Mouse (Mus musculus) erythroblast, embryonic 14.5 days (primary cell): ENCODE data around the gene Pard3b. TPM values are rescaled to one million over a fixed set of nuclear protein-coding genes. Genes with fewer than 3 reads are reported as not detected.

ENCODE experiments used
- H3K27me3 ChIP-seq: 2 replicates; pipeline ENCODE4 v1.6.1; 2012; ENCODE audit warnings: inconsistent platforms; ENCODE audit not compliant: control insufficient read depth
- H3K36me3 ChIP-seq: 2 replicates; pipeline ENCODE4 v1.6.1; 2012; ENCODE audit warnings: mild to moderate bottlenecking, inconsistent platforms; ENCODE audit not compliant: control insufficient read depth
- H3K4me1 ChIP-seq: 2 replicates; pipeline ENCODE4 v1.6.1; 2012; ENCODE audit warnings: inconsistent platforms; ENCODE audit not compliant: control insufficient read depth
- H3K4me3 ChIP-seq: replicated peaks from 2 replicates; pipeline ENCODE3; 2012; ENCODE audit warnings: moderate library complexity, mild to moderate bottlenecking, inconsistent platforms
- H3K9me3 ChIP-seq: 2 replicates; pipeline ENCODE4 v1.6.1; 2012; ENCODE audit warnings: low read length, inconsistent platforms, mixed read lengths; ENCODE audit not compliant: control insufficient read depth
- GATA1 ChIP-seq: IDR thresholded peaks from 2 replicates; pipeline ENCODE4 v1.6.1; 2012; ENCODE audit warnings: low read length, inconsistent platforms, mixed read lengths
- TAL1 ChIP-seq: IDR thresholded peaks from 3 replicates; pipeline ENCODE4 v1.6.1; 2012; ENCODE audit warnings: low read length, inconsistent platforms, mixed read lengths
- polyA plus RNA-seq: library from polyadenylated mRNA; stranded (reverse); fragments of >175 nt; gene quantifications from 2 replicates; pipeline ENCODE4 v1.2.3, GENCODE M21; 2012

Pard3b gene
- polyA plus RNA-seq, 1 experiment, result not detected

GRCm38 (mm10) chr1:62678611-62679344 is 1040.2 kb downstream of the Pard3b start:
- H3K4me1 ChIP-seq, result no peaks in the 10 kb centered on the region
- H3K9me3 ChIP-seq, result no peaks in the 10 kb centered on the region
- no peak overlapping the region for H3K4me3 ChIP-seq
- TF ChIP-seq GATA1 (no peak), TAL1 (no peak)
- H3K36me3 ChIP-seq, result no peaks in the 10 kb centered on the region
- H3K27me3 ChIP-seq, result no peaks in the 10 kb centered on the region

GRCm38 (mm10) chr1:62679466-62679865 is 1040.8 kb downstream of the Pard3b start:
- Histone ChIP-seq H3K4me1 (no peaks in the 10 kb centered on the region), H3K27me3 (no peaks in the 10 kb centered on the region), H3K36me3 (no peaks in the 10 kb centered on the region), H3K4me3 (no peak overlapping the region), H3K9me3 (no peaks in the 10 kb centered on the region)
- TF ChIP-seq TAL1, result no peak
- TF ChIP-seq GATA1, result no peak

DNA sequence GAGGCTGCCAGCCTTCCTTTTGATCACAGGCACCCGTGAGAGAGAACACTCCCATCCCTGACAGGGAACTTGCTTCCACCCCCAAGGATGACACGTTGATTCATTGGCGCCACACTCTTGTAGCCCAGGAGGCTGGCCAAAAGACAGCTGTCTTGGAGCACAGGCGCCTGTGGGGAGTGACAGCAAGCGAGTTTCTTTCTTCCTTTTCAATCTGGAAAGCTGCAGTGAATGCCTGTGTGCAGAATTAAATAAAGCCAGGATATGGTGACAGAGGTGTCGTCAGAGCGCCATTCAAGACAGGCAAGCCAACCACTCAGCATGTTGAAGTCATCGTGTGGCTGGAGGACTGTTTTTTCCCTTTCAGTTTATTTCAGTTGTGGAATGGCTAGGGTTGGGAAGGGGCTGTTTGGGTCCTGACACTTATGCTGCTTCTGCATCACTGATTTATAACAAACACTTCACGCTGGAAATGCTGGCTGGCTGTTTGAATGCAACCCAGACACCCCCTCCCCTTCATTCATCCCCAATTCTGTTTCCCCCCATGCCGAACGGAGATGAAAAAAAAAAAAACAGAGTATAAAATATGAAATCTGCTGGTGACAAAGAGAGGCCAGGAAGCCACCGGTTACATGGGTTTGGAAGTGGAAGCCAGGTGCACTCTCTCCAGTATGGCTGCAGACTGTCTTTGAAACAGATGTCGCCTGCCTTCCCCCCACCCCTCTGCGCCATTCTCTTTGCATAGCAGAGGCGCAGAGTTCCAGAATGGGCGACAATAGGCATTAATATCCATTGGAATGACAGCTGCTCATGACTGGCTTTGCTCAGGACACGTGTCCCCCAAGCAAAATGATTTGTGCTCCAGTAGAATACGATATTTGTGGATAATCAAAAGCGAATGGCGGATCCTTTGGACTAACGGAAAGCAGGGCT is 1044.1 kb downstream of the Pard3b start:
- no peak for TF ChIP-seq GATA1
- TF ChIP-seq TAL1, result no peak
- Histone ChIP-seq H3K36me3 (no peaks in the 10 kb centered on the region), H3K27me3 (no peaks in the 10 kb centered on the region), H3K4me1 (no peaks in the 10 kb centered on the region), H3K4me3 (no peak overlapping the region), H3K9me3 (no peaks in the 10 kb centered on the region)

- Histone ChIP-seq H3K9me3 (no peaks in the 10 kb centered on the region), H3K27me3 (no peaks in the 10 kb centered on the region)
- no peak for TF ChIP-seq TAL1
- TF ChIP-seq GATA1, result no peak
Observed at GRCm38 (mm10) chr1:62683498-62683897, 1044.9 kb downstream of the Pard3b start.

DNA sequence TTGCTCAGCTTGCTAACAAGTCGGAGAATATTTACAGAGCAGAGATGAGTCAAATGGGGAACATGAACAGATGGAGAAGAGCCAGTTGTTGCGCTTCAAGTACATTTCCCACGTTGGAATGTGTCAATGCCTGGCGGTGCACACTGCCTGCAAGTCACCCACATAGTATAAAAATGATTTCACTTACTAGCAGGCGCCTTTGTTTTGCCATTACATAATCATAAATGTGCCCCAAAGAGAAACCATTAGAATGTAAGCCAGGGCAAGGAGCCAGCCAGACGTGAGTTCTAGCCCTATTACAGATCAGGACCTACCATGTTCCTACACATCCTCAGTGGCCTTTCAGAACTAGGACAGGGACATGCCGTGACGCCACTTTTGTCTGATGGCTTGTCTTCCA is 1048.9 kb downstream of the Pard3b start:
- no peaks in the 10 kb centered on the region for H3K9me3 ChIP-seq
- H3K27me3 ChIP-seq, result no peaks in the 10 kb centered on the region
- no peak for TF ChIP-seq GATA1
- H3K36me3 ChIP-seq, result no peaks in the 10 kb centered on the region
- H3K4me1 ChIP-seq, result no peaks in the 10 kb centered on the region
- H3K4me3 ChIP-seq, result no peak overlapping the region

More at GRCm38 (mm10) chr1:62683498-62683897, 1044.9 kb downstream of the Pard3b start:
- H3K36me3 ChIP-seq, result no peaks in the 10 kb centered on the region
- H3K4me1 ChIP-seq, result no peaks in the 10 kb centered on the region
- H3K4me3 ChIP-seq, result no peak overlapping the region

- H3K27me3 ChIP-seq, result no peaks in the 10 kb centered on the region
- H3K4me1 ChIP-seq, result no peaks in the 10 kb centered on the region
- H3K4me3 ChIP-seq, result no peak overlapping the region
- no peaks in the 10 kb centered on the region for H3K9me3 ChIP-seq
- H3K36me3 ChIP-seq, result no peaks in the 10 kb centered on the region
- no peak for TF ChIP-seq GATA1
- no peak for TF ChIP-seq TAL1
Observed at GRCm38 (mm10) chr1:62691175-62691574, 1052.6 kb downstream of the Pard3b start.
